Mouse (Mus musculus): ENCODE results near the gene Zfp335.

GRCm38 (mm10) chr2:164947930-164948329, 36.4 kb upstream of the Zfp335 start:
- TF ChIP-seq CTCF (IDR thresholded peaks at IDR 0.05; ENCODE audit: control insufficient read depth, insufficient read depth, insufficient replicate concordance, low read depth, low read length) (no peak), POLR2A (IDR thresholded peaks at IDR 0.05; ENCODE audit: control insufficient read depth, low read depth, low read length) (no peak)
